Mouse (Mus musculus) heart, postnatal 14 days (tissue): ENCODE results near the gene Gabbr2. TPM values are rescaled to one million over a fixed set of nuclear protein-coding genes. Genes with fewer than 3 reads are reported as not detected.

Experiments used
- DNase-seq, 2 experiments: peaks; one replicate each; pipeline ENCODE4 v3.0.0; 2021 to 2022
- intact Hi-C: fragments of 180-260 bp; cut with DNase I; formaldehyde crosslinking; loops from one replicate; pipeline ENCODE4 v1.15.1; 2025
- total RNA-seq, 2 experiments: library from RNA; stranded (reverse); gene quantifications; 2 replicates each; pipeline ENCODE4 v1.2.3; 2021

Gabbr2 gene
- total RNA-seq, 2 experiments from 2014 or later, result 0.05 TPM; not detected in 1

DNA sequence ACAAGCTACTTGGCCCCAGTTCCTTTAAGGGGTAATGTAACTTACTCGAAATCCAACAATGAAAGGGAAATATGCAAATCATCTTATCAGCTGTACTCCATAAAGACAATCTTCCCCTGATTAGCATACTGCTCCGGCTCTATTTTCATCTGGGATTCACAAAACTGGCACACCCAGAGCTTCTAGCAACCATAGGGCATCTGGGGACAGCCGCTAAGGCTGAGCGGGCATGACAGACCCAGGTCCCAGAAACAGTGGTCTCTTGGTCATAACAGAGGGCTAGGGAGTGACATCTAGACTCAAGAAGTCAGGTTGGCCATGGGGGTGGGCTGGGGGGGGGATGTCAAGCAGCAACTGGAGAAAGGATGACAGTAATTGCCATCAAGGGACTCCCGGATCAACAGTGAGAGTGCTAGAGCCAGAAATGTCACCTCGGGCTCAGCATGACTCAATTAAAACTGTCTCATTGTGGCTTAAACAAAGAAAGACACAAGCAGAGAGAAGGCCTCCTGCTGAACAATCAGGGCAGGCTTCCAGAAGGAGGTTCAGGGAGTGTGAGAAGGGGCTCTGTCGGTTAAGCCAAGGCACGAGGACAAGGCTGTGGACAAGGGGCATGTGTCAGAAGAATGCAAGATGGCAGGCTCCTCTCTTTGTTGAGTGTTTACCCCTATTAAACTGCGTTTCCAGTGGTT is 59.8 kb downstream of the Gabbr2 start:
- no peak for DNase-seq

DNA sequence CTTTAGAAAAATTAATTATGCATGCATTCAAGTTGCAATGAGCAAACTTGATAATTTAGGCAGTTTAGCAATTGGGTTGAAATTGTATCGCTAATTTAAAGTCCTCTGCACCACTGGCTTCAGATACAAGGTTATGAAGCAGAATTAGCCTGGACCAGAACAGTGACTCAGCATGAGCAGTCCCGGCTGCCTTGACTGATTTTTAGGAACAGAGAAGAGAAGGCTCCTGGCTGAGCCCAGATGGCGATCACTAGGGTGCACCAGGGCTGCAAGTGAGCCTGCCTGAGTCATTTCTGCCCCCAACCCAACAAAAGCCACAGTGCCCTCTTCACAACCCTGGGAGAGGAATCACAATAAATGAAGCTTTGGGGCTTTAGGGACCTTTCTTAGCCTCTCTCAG is 63.6 kb downstream of the Gabbr2 start:
- DNase-seq, result no peak
- intact Hi-C loops, result no loop called here

More for the DNA sequence above, 59.8 kb downstream of the Gabbr2 start:
- intact Hi-C loops, result no loop called here

DNA sequence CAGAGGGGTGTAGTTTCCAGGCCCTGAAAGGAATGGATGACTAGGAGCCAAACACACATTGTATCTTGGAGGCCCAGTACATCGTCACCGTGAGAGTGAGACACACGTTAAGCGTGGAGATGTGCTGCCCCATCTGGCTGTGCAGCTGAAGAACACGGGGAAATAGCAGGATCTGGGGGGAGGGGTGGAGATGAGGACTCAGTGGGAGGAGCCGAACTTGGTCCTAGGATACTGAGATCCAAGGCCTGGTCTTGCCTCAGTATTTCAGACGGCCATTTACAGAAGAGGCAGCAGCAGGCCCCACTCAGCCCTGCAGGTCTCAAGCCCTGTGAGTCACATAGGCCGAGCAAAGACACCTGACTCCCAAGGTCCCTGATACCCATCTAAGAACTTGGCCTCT is 72.5 kb downstream of the Gabbr2 start:
- no peak for DNase-seq

DNA sequence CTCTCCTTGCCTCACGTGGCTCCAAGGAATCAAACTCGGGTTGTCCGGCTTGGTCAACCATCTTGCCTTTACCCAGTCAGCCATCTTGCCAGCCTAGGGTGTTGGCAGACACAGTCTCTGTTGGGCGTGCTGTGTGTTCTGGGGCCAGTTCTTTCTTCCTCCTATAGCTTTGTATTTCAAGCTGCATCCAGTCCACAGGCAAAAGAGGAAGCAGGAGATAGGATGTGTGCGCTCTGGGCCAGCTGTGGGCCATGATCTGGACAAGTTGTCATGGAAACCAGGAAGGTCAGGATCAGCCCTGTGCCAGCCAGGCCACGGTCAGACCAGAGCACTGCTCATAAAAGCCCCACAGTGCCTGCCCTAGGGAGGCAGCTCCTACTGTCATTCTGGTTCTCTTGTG is 74.9 kb downstream of the Gabbr2 start:
- DNase-seq, result no peak
- intact Hi-C loops, result no loop called here

More for the DNA sequence above, 72.5 kb downstream of the Gabbr2 start:
- intact Hi-C loops, result no loop called here

DNA sequence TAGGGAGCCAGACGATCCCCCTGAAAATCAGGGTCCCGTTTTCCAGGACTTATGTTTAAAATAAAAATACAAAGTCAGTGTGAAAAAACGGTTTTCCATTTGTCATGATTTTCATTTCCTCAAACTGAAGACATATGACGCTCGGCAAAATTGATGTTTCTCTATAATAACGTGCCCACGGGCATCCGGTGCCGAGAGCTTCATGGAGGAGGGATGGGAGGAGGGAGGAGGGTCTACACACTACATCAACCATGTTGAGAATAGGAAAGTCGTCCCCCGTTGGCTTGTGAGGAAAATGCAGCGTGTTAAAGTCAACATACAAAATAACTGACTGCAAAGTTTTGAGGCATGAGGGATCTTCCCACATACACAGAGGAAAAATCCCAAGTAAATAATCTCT is 75.7 kb downstream of the Gabbr2 start:
- intact Hi-C loops, result no loop called here
- no peak for DNase-seq

DNA sequence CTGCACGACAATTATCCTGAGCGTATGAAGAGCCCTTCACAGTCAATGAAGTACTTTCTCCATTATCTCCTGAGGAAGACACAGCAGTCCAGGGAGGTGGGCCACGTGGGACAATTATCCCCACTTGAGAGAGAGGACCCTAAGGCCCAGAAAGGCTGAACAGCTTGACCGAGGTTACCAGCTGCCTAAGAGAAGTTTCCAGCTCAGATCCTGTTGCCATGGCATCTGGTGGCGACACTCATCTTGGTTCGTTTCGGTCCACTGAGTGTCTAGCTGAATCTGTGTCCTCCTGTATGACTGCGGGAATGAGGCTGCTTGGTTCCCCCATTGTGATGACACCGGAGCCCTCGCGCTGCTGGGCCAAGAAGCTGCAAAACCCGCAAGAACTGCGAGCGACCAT is 76.2 kb downstream of the Gabbr2 start:
- no peak for DNase-seq
- intact Hi-C loops, result no loop called here

DNA sequence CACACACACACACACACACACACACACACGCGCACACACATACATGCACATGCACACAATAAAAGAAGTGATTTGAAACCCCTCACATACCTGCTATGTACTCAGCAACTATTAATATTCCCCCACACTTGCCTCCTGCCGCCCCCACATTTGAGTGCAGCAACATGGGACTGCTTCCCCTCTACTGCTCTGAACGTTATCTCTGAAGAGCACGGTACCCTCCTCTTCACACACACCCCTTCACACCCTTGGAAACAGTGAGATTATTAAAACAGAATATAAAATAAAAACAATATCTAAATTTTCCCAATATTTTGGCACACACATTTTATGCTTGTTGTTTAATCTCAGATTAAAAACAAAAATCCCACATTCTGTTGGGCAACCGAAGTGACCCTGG is 77.1 kb downstream of the Gabbr2 start:
- intact Hi-C loops, result no loop called here
- DNase-seq, result no peak

DNA sequence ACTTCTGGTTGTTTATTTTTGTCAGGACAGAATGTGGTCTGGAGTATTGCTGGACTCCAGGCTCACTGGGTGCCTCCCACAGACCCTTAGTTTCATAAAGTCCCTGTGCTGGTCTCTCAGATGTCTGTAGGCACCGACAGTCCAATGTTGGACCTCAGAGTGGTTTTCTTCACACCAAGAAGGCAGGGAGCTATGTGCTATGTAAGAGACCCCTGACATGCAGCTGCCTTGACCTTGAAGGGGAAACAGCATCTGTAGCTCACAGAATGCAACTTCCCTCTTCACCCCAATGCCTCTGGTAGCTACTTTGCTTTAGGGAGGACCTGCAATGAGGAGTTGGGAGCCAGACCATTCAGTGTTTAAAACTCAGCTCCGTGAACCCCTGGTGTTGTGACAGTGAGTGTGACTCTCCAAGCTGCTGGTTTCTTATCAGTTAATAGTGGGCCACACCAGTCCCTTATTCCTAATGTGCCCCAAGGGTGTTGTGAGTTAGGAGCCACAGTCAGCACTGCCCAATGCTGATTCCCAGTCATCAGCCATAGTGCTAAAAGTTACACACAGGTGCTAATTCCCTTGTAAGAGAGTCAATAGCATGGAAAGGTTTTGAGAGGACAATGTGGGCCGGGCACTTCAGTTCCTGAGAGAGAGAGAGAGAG is 85.5 kb downstream of the Gabbr2 start:
- DNase-seq, result no peak
- intact Hi-C loops, result no loop called here

DNA sequence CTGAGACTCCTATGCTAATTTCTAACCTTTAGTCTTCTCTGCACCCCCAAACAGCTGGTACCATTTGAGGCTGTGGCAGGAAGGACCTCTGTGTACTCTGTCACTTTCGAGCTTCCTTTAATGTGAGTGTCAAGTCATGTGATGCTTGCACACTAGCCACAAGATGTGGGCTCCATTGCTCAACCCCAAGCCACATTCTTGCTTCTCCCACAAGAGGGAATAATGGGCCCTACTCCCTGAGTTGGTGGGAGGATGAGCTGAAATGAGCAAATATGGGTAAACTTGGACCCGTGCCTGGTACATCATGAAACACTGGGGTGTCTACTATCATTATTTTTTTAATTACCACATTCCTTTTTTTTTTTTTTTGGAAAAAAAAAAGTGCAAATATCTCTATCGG is 86.5 kb downstream of the Gabbr2 start:
- DNase-seq, result no peak
- intact Hi-C loops, result no loop called here

DNA sequence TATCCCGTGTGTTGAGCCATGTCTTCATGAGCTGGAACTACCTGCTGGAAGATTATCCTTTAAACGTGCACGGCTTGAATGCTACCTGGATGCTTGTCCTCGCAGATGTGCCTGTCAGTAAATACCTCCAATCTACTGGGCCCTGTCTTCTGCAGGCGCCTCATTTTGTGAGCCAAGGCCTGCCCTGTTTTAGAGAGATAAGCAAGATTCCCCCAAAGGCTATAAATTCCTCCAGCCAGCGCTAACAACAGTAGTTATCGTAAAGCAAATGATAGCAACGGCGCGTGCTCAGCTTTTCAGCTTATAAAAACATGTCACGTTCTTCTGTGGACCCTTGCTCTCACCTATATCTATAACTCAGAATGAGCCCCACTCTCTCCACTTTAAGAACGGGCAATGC is 87.5 kb downstream of the Gabbr2 start:
- no peak for DNase-seq
- intact Hi-C loops, result no loop called here

DNA sequence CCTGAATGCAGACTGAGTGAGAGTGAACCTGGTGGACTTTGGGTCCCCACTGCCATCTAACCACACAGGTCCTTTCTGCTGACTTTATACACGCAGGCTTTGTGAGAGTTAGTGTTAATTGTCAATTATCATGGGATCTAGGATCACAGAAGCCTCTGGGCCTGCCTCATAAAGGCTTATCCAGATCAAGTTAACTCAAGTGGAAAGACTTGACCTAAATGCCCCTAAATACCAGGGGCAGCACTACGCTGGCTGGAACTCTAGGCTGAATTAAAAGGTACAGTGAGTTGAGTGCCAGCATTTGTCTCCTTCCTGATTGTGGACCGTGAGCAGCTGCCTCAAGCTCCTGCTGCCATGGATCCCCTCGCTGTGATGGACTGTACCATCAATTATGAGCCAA is 93.1 kb downstream of the Gabbr2 start:
- intact Hi-C loops, result no loop called here

DNA sequence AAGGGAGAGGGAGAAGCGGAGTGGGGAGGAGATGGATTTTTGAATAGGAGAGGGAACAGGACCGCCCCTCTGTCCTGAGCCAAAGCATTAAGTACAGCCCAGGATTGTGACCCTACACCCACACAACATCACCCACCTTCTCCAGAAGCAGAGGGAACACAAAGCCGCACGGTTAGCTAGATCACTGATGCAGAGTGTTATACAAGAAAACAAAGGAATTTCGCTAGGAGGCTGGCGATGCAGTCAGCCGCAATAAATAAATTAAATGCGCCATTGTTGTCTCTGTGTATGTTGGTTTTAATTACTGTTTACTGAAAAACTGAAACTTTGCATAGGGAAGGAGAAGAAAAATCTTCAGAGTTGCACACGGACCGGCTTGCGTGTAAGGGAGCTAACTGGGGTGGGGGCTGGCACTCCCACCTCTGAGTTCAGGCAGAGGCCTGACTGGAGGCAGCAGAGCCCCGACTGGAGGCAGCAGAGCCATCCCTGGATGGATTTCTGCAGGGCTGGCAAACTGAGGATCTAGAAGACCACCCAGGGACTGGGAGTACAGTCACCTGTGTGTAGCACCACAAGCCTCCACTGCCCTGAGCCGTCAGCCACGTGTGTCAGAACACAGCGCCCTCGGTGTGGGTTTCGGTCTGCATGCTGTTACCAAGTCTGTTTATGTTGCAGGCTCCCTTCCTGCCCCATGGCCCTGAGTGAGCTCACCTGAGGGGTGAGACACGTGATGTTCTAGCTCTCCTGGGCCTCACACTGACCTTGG is 93.9 kb downstream of the Gabbr2 start:
- intact Hi-C loops, result no loop called here
- DNase-seq, result no peak

More for the DNA sequence above, 93.1 kb downstream of the Gabbr2 start:
- DNase-seq, result no peak

DNA sequence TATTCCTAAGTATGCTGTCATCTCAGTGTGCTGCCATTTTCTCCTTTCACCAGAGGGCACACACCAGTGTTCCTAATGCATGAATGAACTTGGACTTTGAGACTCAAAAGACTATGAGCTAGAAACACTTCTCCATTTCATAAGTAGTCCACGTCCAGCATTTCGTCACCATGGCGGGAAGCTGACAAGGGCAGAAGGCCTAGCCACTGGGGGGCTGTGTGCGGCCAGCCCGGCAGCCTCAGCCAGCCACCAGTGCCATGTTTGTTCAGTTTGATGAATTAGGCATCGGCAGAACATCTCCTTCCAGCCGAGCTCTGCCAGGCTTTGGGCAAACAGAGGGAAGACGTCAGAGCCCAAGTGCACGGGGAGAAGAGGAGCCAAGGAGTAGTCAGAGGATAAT is 97.5 kb downstream of the Gabbr2 start:
- no peak for DNase-seq
- intact Hi-C loops, result no loop called here

DNA sequence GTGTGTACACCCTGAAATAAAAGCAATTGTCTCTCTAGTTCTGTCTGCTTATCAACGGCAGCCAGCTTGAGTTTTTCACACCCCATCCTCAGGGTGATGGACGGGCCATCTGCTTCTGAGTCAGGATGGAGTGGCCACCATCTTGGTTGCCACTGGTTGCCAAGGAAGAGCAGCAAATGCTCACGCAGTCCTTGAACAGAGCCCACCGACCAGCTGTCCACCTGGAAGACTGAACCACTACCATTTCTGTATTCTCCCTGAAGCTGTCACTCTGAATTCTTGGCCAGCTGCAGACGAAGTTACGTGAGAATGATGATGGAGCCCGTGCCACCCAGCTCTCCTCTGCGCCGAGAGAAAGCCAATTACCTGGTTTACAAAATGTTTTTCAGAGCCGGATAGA is 102.5 kb downstream of the Gabbr2 start:
- intact Hi-C loops, result no loop called here
- no peak for DNase-seq

DNA sequence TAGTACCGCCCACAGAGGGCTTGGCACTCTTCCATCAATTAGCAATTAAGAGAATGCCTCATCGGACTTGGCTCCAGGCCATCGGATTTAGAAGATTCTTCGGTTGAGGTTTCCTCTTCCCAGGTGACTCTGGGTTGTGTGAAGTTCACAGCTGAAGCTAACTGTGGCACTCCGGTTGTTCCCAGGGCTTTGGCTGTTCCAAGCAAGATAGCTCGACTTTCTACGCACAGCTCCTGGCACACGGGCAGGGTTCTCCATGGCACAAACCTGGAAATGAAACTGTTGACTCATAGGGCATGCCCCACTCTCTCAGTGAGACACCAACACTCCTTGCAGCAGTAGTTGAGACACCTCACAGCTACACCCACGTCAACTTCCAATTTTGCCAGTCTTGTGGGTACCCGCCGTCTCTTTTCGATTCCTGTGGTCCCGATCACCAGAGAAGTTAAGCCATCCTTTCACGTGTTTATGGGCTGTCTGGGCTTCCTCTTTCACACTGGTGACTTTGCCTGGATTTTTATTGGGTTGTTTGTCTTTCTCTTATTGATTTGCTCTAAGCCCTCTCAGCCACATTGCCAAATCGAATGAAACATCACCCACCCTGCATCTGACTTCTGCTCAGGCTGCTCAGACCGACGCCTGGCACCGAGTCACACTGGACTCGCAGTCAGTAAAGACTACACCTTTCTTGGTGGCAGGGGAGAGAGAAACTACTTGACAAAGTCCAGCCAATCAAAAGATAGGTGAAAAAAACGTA is 105.9 kb downstream of the Gabbr2 start:
- no peak for DNase-seq
- intact Hi-C loops, result no loop called here

DNA sequence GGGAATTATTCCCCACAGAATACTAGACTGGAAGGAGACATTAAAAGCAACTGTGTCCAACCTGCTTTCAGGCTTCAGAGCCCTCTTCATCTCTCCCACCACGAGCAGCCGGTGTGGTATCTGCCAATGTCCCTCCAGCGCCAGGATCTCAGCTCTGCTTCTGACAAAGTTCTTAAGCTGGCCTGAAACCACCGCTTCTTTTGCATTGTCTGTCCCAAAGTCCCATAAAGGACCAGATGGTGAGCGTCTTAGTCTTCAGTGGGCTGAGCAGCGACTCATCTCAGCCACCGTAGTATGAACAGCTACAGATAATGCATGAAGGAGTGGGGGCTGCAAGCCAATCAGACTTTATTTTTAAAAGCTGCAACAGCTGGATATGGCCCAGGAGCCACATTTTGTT is 107.5 kb downstream of the Gabbr2 start:
- no peak for DNase-seq
- intact Hi-C loops, result no loop called here

DNA sequence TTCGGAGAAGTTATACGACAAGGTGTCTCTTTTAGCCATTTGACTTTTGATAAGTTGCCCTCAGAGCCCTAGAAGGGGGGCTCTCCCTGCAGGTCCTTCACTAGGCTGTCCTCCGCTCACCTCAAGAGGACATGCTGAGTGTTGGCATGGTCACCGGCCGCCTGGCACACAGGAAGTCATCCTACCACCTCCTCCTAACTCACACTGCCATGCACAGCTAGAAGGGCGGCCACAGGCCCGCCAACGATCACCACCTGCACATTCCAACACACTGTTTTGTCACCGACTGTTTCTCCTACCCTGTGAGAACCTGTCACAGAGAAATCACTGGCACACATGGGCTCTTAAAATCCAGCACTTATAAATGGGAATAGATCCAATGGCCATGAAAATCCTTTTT is 108.1 kb downstream of the Gabbr2 start:
- intact Hi-C loops, result no loop called here
- no peak for DNase-seq

DNA sequence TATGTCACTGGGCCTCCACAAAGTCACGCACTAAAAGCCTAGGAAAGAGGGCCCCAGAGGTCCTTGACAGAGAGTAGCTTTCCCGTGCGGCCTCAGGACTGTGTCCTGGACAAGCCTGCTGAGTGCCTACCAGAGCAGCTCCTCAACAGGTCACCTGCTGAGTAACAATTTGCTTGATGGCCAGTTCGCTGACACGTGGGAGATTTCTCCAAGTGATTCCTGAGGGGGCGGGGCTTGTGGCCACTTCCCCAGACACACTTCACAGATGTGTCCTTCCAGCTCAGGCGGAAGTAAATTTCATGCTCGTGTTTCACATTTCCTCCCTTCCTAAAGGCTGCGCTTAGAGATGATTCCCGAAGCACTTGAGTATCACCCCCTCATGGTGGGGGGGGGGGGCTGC is 108.6 kb downstream of the Gabbr2 start:
- no peak for DNase-seq
- intact Hi-C loops, result no loop called here

DNA sequence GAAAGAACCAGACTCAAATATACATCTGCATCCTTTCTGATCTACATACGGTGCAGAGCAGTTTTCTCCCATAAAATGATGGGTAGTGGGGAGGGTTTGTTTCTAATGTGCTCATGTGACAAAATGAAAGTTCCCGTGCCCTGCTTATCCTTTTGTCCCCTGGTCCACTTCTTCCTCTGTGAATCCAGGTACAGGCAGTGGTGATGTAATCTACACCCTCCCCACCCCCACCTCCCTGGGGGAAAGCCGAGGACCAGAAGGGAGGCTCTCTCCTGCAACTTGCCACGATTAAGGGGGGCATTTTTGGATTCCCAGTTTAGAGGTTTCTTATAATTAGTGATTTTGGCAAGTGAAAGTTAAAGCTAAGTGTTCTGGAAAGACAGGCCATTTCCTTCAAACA is 110.4 kb downstream of the Gabbr2 start:
- intact Hi-C loops, result no loop called here
- no peak for DNase-seq

DNA sequence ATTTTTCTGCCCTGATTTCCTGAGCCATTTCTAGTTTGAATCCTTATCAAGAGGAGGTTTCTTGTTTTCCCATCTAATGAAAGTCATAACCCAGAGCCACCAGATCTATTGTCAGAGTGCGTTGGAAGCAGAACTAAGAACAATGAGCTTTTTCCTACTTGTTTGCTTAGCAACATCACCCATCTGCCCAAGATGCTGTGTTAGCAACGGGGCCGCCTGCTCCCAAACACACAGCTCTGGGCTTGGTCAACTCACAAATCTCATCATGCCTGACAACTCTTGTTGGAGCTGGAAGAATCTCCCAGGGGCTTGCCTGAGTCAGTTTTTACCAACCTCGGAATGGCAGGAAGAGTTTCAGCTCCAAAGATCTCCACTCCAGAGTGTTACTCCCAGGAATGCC is 111.7 kb downstream of the Gabbr2 start:
- no peak for DNase-seq
- intact Hi-C loops, result no loop called here

DNA sequence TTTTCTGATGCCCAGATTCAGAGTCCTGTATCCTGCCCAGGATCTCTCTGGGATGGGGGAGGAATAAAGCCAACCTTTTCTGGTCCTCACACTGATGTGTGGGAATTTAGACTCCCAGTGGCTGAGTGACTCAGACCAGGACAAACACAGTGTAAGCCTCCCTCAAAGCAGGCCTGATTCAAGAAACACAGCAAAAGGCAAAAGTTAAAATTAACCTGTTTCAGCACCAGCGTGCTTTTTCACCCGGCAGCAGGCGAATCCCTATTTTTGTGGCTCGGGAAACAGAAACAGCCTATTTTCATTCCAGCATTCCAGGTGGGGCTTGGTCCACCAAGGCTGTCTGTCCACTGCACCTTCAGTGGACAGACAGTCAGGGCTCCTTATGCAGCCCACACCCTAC is 118.9 kb downstream of the Gabbr2 start:
- intact Hi-C loops, result no loop called here
- DNase-seq, result no peak
